Mouse (Mus musculus): ENCODE measurements at regions not wholly inside any gene's neighbourhood (a gene's known extent, or its start where the extent isn't known, plus 50 kb on each side); places are given as distances from the start of the nearest gene placed in this dataset.

DNA sequence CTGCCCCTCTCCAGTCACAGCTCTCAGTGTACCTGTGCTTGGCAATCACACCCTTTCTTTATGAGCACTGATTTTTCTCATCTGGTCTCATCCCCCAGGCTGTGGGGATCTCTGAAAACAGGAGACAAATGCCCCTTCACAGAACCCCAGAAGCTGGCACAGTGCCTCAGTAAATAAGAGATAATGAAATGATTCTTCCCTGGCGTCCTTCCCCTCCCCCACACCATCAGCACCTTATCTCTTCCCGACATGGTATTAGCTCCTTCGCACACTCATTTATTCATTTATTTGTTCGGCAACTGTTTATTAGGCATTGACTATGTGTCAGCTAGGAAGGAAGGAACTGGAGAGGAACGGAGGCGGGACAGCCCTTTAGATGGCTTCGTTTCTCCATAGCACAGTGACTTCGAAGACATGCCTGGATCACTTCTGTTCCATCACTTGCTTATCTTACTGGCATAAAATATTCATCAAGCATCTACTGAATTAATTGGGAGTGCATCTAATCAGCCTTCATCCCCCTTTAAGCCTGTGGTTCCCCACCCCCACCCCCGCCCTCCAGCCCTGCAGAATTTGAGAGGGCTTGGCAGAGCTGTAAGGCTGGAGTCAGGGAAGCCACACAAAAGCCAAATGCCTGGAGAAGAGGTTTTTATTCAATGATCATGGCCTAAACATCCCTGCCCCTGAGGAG, 51.6 kb upstream of the Tbc1d21 start:
- TF ChIP-seq MYOG (IDR thresholded peaks at IDR 0.05; ENCODE audit: control insufficient read depth in 1 of 3, insufficient read depth in 1 of 3, insufficient read length in 2 of 3, low read depth in 2 of 3) (no peak), POLR2A (IDR thresholded peaks at IDR 0.05; ENCODE audit: insufficient read length, low read depth) (no peak), E2F4 (IDR thresholded peaks at IDR 0.05; ENCODE audit: insufficient read depth) (no peak), USF1 (IDR thresholded peaks at IDR 0.05; ENCODE audit: low read depth) (no peak), MYOD1 (IDR thresholded peaks at IDR 0.05; ENCODE audit: control insufficient read depth in 1 of 3, insufficient read length in 2 of 3, low read depth in 2 of 3) (no peak), TCF3 (IDR thresholded peaks at IDR 0.05; ENCODE audit: insufficient read length, low read depth) (no peak), TCF12 (IDR thresholded peaks at IDR 0.05; ENCODE audit: insufficient read depth, poor library complexity, severe bottlenecking) (no peak), SRF (IDR thresholded peaks at IDR 0.05; ENCODE audit: control insufficient read depth, insufficient read length, low read depth) (no peak), REST (IDR thresholded peaks at IDR 0.05; ENCODE audit: insufficient read depth, insufficient read length) (no peak), CEBPB (IDR thresholded peaks at IDR 0.05; ENCODE audit: insufficient read depth, poor library complexity, severe bottlenecking) (no peak), MAX (IDR thresholded peaks at IDR 0.05; ENCODE audit: low read depth) (no peak), POLR2AphosphoS2 (IDR thresholded peaks at IDR 0.05; ENCODE audit: insufficient read length, low read depth) (no peak)
- Histone ChIP-seq H3K4me2 (ENCODE audit: low read depth) (no peak overlapping the region), H3K36me3 (ENCODE audit: control insufficient read depth, insufficient read depth) (no peaks in the 10 kb centered on the region), H3ac (ENCODE audit: control insufficient read depth, insufficient read length) (no peak overlapping the region), H3K4me3 (no peak overlapping the region), H3K27me3 (ENCODE audit: control insufficient read depth, insufficient read depth, insufficient read length) (no peaks in the 10 kb centered on the region), H3K79me2 (ENCODE audit: control insufficient read depth, insufficient read depth) (no peaks in the 10 kb centered on the region)

DNA sequence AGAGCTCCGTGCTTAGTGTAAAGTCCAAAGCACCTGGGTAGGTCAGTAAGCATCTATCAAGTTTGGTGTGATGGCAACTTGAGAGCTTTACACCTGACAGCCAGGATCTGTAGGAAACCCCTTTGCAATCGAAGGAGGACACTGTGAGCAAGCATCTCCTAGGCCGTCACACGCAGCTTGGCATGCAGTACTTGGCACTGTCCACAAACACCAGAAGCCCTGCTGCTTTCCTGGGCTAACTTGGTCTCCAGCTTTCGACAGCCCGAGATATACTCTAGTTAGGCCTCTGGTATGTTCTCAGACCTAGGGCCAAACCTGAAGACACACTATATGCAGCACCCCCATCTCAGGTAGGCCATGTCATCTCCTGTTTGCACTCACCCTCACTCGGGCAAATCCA, 58.5 kb upstream of the Tbc1d21 start:
- no peak overlapping the region for H3K4me2 ChIP-seq (ENCODE audit: low read depth)
- H3K4me3 ChIP-seq, result no peak overlapping the region
- no peaks in the 10 kb centered on the region for H3K27me3 ChIP-seq (ENCODE audit: control insufficient read depth, insufficient read depth, insufficient read length)
- H3K79me2 ChIP-seq (ENCODE audit: control insufficient read depth, insufficient read depth), result no peaks in the 10 kb centered on the region
- H3ac ChIP-seq (ENCODE audit: control insufficient read depth, insufficient read length), result no peak overlapping the region
- TF ChIP-seq USF1 (IDR thresholded peaks at IDR 0.05; ENCODE audit: low read depth) (no peak), MYOG (IDR thresholded peaks at IDR 0.05; ENCODE audit: control insufficient read depth in 1 of 3, insufficient read depth in 1 of 3, insufficient read length in 2 of 3, low read depth in 2 of 3) (no peak), MAX (IDR thresholded peaks at IDR 0.05; ENCODE audit: low read depth) (no peak), TCF12 (IDR thresholded peaks at IDR 0.05; ENCODE audit: insufficient read depth, poor library complexity, severe bottlenecking) (no peak), MYOD1 (IDR thresholded peaks at IDR 0.05; ENCODE audit: control insufficient read depth in 1 of 3, insufficient read length in 2 of 3, low read depth in 2 of 3) (no peak), REST (IDR thresholded peaks at IDR 0.05; ENCODE audit: insufficient read depth, insufficient read length) (no peak), SRF (IDR thresholded peaks at IDR 0.05; ENCODE audit: control insufficient read depth, insufficient read length, low read depth) (no peak), POLR2AphosphoS2 (IDR thresholded peaks at IDR 0.05; ENCODE audit: insufficient read length, low read depth) (no peak), E2F4 (IDR thresholded peaks at IDR 0.05; ENCODE audit: insufficient read depth) (no peak), POLR2A (IDR thresholded peaks at IDR 0.05; ENCODE audit: insufficient read length, low read depth) (no peak), TCF3 (IDR thresholded peaks at IDR 0.05; ENCODE audit: insufficient read length, low read depth) (no peak), CEBPB (IDR thresholded peaks at IDR 0.05; ENCODE audit: insufficient read depth, poor library complexity, severe bottlenecking) (no peak)
- no peaks in the 10 kb centered on the region for H3K36me3 ChIP-seq (ENCODE audit: control insufficient read depth, insufficient read depth)

DNA sequence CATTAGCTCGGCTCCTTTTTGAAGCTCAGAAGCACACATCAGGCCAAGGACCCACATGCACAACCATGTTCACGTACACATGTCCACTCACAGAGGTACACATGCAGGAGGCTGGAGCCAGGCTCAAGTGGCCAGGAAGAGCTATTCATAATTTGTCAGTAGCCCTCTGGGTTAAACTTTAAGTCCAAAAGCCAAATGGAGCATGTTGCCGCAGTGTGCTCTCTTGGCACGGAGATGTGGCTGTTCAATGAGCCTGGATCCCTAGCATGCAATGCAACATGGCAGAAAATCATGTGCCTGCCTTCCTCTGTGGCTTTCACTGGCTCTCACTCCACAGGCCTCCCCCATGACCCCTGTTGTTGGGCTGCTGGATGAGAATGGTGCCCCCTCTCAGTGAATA, 57.6 kb upstream of the Insyn1 start:
- Histone ChIP-seq H3K79me2 (ENCODE audit: control insufficient read depth, insufficient read depth) (no peaks in the 10 kb centered on the region), H3ac (ENCODE audit: control insufficient read depth, insufficient read length) (no peak overlapping the region), H3K27me3 (ENCODE audit: control insufficient read depth, insufficient read depth, insufficient read length) (no peaks in the 10 kb centered on the region), H3K36me3 (ENCODE audit: control insufficient read depth, insufficient read depth) (no peaks in the 10 kb centered on the region), H3K4me2 (ENCODE audit: low read depth) (no peak overlapping the region), H3K4me3 (no peak overlapping the region)
- no peak for TF ChIP-seq POLR2A (IDR thresholded peaks at IDR 0.05; ENCODE audit: insufficient read length, low read depth)
- no peak for TF ChIP-seq TCF3 (IDR thresholded peaks at IDR 0.05; ENCODE audit: insufficient read length, low read depth)
- TF ChIP-seq SRF (IDR thresholded peaks at IDR 0.05; ENCODE audit: control insufficient read depth, insufficient read length, low read depth), result no peak
- no peak for TF ChIP-seq MYOD1 (IDR thresholded peaks at IDR 0.05; ENCODE audit: control insufficient read depth in 1 of 3, insufficient read length in 2 of 3, low read depth in 2 of 3)
- no peak for TF ChIP-seq E2F4 (IDR thresholded peaks at IDR 0.05; ENCODE audit: insufficient read depth)
- no peak for TF ChIP-seq TCF12 (IDR thresholded peaks at IDR 0.05; ENCODE audit: insufficient read depth, poor library complexity, severe bottlenecking)
- no peak for TF ChIP-seq CEBPB (IDR thresholded peaks at IDR 0.05; ENCODE audit: insufficient read depth, poor library complexity, severe bottlenecking)
- TF ChIP-seq MYOG (IDR thresholded peaks at IDR 0.05; ENCODE audit: control insufficient read depth in 1 of 3, insufficient read depth in 1 of 3, insufficient read length in 2 of 3, low read depth in 2 of 3), result no peak
- no peak for TF ChIP-seq POLR2AphosphoS2 (IDR thresholded peaks at IDR 0.05; ENCODE audit: insufficient read length, low read depth)
- TF ChIP-seq REST (IDR thresholded peaks at IDR 0.05; ENCODE audit: insufficient read depth, insufficient read length), result no peak
- no peak for TF ChIP-seq USF1 (IDR thresholded peaks at IDR 0.05; ENCODE audit: low read depth)

DNA sequence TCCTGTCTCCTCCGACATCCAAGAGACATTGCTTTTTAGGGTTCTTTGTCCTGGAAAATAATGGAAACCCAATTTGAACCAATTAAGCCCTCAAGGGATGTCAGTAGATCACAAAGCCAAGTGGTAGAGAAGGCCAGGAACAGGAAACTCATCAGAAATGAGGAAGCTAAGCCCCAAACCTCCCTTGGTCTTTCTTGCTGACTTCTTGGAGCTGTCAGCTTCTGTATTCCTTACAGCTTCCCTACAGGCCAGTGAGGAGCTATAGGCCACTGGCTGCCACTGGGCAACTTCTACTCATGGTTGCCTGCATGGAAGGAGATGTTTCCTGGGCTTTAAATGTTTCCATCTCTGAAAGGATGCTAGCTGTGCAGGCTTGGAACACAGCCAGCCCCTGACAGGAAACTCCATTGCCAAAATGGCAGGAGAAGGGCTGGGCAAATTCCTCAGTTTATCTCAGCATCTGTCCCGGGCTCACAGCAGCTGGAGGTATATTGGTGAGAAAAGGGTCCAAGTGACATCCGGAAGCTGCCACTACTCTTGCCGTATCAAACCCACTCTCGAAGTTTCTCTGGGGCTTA, 55.5 kb upstream of the Insyn1 start:
- Histone ChIP-seq H3K79me2 (ENCODE audit: control insufficient read depth, insufficient read depth) (no peaks in the 10 kb centered on the region), H3K36me3 (ENCODE audit: control insufficient read depth, insufficient read depth) (no peaks in the 10 kb centered on the region), H3K4me2 (ENCODE audit: low read depth) (no peak overlapping the region), H3ac (ENCODE audit: control insufficient read depth, insufficient read length) (no peak overlapping the region), H3K4me3 (no peak overlapping the region), H3K27me3 (ENCODE audit: control insufficient read depth, insufficient read depth, insufficient read length) (no peaks in the 10 kb centered on the region)
- TF ChIP-seq POLR2A (IDR thresholded peaks at IDR 0.05; ENCODE audit: insufficient read length, low read depth), result no peak
- no peak for TF ChIP-seq TCF12 (IDR thresholded peaks at IDR 0.05; ENCODE audit: insufficient read depth, poor library complexity, severe bottlenecking)
- TF ChIP-seq E2F4 (IDR thresholded peaks at IDR 0.05; ENCODE audit: insufficient read depth), result no peak
- TF ChIP-seq CEBPB (IDR thresholded peaks at IDR 0.05; ENCODE audit: insufficient read depth, poor library complexity, severe bottlenecking), result no peak
- no peak for TF ChIP-seq POLR2AphosphoS2 (IDR thresholded peaks at IDR 0.05; ENCODE audit: insufficient read length, low read depth)
- no peak for TF ChIP-seq TCF3 (IDR thresholded peaks at IDR 0.05; ENCODE audit: insufficient read length, low read depth)
- no peak for TF ChIP-seq MYOG (IDR thresholded peaks at IDR 0.05; ENCODE audit: control insufficient read depth in 1 of 3, insufficient read depth in 1 of 3, insufficient read length in 2 of 3, low read depth in 2 of 3)
- TF ChIP-seq MAX (IDR thresholded peaks at IDR 0.05; ENCODE audit: low read depth), result no peak
- no peak for TF ChIP-seq USF1 (IDR thresholded peaks at IDR 0.05; ENCODE audit: low read depth)
- TF ChIP-seq MYOD1 (IDR thresholded peaks at IDR 0.05; ENCODE audit: control insufficient read depth in 1 of 3, insufficient read length in 2 of 3, low read depth in 2 of 3), result no peak
- TF ChIP-seq REST (IDR thresholded peaks at IDR 0.05; ENCODE audit: insufficient read depth, insufficient read length), result no peak
- no peak for TF ChIP-seq SRF (IDR thresholded peaks at IDR 0.05; ENCODE audit: control insufficient read depth, insufficient read length, low read depth)
